Mouse (Mus musculus): Measurements from ENCODE around the gene Aoc2. TPM values are rescaled to one million over a fixed set of nuclear protein-coding genes. Genes with fewer than 3 reads are reported as not detected.

Gene Aoc2
- polyA plus RNA-seq (2012; ENCODE audit: insufficient read depth, insufficient read length, missing spikeins), result 0.55 TPM in 1 of 2 replicates, not detected in the other

DNA sequence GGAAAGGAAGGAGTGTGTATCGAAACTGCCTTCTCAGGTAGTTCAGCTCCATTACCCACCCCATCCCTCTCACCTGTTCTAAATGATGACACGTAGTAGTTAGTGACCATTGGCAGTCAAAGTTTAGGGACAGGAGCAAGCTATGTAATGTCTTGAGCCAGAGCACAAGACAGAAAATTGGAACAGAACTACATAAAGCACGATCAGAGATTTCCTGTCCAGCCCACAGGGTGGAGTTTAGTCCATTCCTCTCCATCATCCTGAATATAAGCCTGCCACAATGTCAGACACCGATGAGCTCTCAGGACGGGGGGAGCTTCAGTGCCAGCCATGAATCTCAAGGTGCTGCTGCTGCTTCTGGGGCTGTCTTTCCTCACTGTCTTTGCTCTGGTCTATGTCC is at the start of gene Aoc2:
Aoc2 (plus strand) TSS at position 301 of the 400 bp plus-strand sequence.
- Histone ChIP-seq H3K27ac (replicated peaks; ENCODE audit: low read depth, low read length) (no peak within 1 kb of the TSS), H3K4me1 (ENCODE audit: control insufficient read depth, insufficient read depth, insufficient read length, low read length) (peaks cover 3% of the 10 kb centered on the region), H3K4me3 (ENCODE audit: insufficient read depth, low read depth, low read length) (no peak within 1 kb of the TSS)

DNA sequence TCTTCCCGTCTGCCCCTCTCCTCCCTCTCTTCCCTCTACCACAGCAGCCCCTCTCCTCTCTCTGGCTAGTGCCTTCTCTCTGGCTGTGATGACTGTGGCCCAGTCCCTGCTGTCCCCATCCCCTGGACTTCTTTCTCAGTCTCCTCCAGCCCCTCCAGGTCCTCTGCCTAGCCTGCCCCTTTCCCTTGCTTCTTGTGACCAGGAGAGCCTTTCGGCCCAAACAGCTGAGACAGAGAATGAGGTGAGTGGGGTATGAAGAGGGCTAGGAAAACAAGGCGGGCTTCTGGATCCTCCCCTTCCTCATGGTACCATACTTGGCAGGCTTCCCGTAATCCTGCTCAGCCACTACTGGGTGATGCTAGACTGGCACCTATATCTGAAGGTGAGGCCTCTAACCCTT is 49.6 kb upstream of the Aoc2 start:
- Histone ChIP-seq H3K4me3 (ENCODE audit: insufficient read depth, low read depth, low read length) (no peak overlapping the region), H3K27ac (replicated peaks; ENCODE audit: low read depth, low read length) (no peak overlapping the region), H3K4me1 (ENCODE audit: control insufficient read depth, insufficient read depth, insufficient read length, low read length) (peaks cover 17% of the 10 kb centered on the region)

DNA sequence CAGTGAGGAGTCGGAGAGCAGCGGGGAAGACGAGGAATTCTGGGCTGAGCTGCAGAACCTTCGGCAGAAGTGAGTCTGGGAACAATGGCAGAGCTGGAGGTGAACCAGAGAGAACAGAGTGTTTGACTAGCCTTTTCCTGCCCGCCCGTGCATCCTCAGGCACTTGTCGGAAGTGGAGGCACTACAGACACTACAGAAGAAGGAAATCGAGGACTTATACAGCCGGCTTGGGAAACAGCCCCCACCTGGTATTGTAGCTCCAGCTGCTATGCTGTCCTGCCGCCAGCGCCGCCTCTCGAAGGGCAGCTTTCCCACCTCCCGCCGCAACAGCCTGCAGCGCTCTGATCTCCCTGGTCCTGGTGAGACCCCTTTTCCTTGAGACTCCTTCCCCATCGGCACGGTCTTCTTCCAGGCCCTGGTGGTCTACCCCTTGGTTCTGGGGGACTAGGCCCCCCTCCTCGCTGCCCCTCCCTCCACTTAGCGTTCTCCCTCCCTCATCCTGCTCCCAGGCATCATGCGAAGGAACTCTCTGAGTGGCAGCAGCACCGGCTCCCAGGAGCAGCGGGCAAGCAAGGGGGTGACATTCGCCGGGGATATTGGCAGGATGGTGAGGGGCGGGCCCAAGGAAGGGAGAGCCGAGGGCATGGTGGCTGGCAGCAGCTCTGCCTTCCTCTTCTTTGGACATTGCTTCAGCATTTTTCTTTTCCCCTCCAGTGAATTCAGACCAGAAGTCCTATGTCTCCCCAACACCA is 48.4 kb upstream of the Aoc2 start:
- no peak overlapping the region for H3K4me3 ChIP-seq (ENCODE audit: insufficient read depth, low read depth, low read length)
- H3K4me1 ChIP-seq (ENCODE audit: control insufficient read depth, insufficient read depth, insufficient read length, low read length), result peaks cover 17% of the 10 kb centered on the region
- no peak overlapping the region for H3K27ac ChIP-seq (replicated peaks; ENCODE audit: low read depth, low read length)

DNA sequence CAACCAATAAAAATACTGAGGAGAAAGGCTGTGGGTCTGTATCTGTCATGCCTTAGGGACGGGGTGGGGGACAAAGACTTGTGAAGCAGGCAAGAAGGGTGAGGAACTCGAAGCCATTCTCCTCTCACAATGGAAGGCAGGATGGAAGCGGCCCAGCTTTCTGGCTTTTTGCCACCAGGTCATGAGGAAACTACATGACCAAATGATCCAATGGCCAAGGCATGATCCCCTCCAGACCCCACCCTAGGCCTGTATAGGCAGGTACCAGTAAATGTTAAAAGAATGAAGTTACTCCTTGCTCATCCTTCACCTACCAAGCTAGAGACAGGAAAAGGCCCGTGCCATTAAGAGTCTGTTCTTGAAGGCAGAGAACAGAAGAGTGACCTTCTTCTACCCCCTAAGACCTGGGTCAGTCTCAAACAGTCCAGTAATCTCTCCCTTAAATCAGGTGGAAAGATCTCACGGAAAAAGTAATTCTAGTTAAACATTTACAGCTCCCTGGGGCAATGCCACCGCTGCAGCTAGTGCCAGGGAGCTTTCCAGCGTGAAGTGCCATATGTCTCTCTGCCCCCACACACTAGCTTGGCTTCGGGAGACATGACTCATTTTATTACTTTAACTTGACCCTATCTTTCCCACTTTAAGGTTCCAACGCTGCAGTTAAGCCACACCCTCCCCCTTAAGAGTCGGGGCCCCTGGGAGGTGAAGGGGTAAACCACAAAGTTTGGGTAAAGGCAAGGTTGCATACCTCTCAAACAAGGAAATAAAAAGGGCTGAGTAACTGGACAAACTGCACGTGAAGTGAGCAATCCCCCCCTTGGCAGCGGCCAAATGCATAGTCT is 47.3 kb upstream of the Aoc2 start:
- H3K27ac ChIP-seq (replicated peaks; ENCODE audit: low read depth, low read length), result no peak overlapping the region
- H3K4me3 ChIP-seq (ENCODE audit: insufficient read depth, low read depth, low read length), result peak overlapping the region; percentile 78
- peaks cover 17% of the 10 kb centered on the region for H3K4me1 ChIP-seq (ENCODE audit: control insufficient read depth, insufficient read depth, insufficient read length, low read length)

DNA sequence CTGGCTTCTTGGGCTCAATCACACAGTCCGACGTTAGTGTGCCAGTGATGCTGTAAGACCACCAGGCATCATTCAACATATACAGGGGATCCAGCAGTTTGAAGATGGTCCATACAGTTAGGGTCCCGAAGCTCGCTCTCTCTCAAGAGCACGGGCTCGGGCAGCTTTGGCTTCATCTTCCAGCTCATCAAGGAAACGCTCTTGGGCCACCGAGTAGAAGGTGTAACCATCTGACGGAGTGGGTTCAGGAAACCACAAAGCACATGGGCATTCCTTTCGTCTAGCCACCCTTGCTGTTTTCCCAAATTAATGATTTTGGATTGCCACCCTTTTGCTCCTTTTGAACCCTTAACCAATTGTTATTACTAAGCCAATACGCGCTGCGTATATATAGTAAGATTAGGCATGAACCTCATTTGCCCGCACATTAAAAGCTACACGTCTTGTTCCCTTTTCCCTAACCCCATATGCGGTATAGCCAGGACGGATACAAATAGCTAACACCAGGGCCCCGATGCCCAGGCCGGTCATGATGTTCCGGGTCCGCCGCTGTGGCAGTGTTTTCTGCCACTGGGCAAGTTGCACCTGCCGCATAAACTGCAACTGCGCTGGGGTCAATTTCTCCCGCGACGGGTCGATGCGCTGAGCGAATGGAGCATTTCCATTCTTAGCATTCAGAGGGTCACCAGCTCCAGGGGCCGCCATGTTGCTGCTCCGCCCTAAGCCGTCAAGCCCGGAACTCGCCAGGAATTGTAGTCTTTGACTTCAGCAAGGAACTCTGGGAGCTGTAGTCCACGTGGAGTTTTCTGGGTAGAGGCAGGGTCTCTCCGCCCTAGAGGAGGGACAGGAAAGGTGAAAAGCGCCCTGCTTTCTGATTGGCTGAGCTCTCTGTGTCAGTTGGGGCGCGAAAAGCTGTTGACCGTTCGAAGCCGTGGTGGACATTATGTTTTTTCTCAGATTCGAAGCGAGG is 46.4 kb upstream of the Aoc2 start, which contains the start of the genes Cntd1 and Coa3:
Cntd1 (plus strand) TSS at position 790 of the 970 bp plus-strand sequence.
Coa3 (minus strand) TSS at position 892 of the 970 bp plus-strand sequence.
- Histone ChIP-seq H3K4me3 (ENCODE audit: insufficient read depth, low read depth, low read length) (peak within 1 kb of the TSS; percentile 78), H3K27ac (replicated peaks; ENCODE audit: low read depth, low read length) (peak within 1 kb of the TSS; percentile 66), H3K4me1 (ENCODE audit: control insufficient read depth, insufficient read depth, insufficient read length, low read length) (peaks cover 17% of the 10 kb centered on the region)

DNA sequence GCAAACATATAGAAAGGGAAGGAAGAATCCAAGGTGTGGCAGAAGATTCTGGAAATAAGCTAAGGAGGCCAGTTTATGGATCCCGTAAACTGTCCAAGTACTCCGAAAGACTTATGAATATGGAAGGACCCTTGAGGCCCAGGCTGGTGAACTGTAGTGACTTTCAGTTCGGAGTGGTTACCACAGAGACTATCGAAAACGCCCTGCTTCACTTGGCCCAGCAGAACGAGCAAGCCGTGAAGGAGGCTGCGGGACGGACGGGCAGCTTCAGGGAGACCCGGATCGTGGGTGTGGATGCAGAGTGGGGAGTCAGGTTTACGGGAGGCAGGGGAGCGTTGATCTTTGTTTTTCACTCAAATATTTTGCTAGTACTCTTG is 45.7 kb upstream of the Aoc2 start:
- Histone ChIP-seq H3K4me1 (ENCODE audit: control insufficient read depth, insufficient read depth, insufficient read length, low read length) (peaks cover 17% of the 10 kb centered on the region), H3K27ac (replicated peaks; ENCODE audit: low read depth, low read length) (no peak overlapping the region), H3K4me3 (ENCODE audit: insufficient read depth, low read depth, low read length) (peak overlapping the region; percentile 49)

DNA sequence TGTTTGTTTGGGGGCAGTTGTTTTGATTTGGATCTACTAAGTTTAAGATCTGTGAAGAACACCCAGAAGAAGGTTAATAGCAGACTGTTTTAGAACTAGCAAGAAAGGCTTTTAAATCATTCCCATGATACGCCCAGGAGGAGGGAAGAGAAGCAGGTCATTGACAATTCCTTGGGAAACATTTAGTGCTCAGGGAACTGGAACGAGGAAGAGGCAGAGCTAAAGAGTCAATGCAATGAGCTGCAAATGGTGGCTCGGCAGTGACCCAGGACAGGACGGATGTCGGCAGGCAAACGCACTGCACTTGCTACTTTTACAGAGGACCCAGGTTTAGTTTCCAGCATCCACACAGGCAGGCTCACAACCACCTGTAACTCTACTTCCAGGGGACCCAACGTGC is 44.0 kb upstream of the Aoc2 start:
- Histone ChIP-seq H3K4me3 (ENCODE audit: insufficient read depth, low read depth, low read length) (no peak overlapping the region), H3K4me1 (ENCODE audit: control insufficient read depth, insufficient read depth, insufficient read length, low read length) (peaks cover 17% of the 10 kb centered on the region), H3K27ac (replicated peaks; ENCODE audit: low read depth, low read length) (no peak overlapping the region)

DNA sequence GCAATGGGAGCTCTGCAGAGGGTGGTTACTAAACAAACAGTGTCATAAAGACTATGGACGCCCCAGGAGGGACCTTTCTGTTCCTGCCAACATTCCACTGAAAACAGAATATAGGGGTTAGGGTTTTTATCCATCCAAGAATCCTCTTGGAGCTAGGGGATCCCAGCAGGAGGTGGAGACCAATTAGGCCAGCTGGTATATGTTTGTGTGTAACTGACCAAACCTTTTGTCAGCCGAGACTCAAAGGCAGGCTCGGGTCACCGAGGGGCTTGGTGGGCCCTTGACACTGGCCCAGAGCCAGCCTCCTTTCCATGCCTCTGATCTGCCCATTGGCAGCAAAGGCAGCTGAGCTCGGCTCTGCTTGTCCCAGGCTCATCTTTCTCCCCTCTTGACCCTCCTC is 42.0 kb upstream of the Aoc2 start:
- Histone ChIP-seq H3K27ac (replicated peaks; ENCODE audit: low read depth, low read length) (no peak overlapping the region), H3K4me3 (ENCODE audit: insufficient read depth, low read depth, low read length) (no peak overlapping the region), H3K4me1 (ENCODE audit: control insufficient read depth, insufficient read depth, insufficient read length, low read length) (peaks cover 7% of the 10 kb centered on the region)

DNA sequence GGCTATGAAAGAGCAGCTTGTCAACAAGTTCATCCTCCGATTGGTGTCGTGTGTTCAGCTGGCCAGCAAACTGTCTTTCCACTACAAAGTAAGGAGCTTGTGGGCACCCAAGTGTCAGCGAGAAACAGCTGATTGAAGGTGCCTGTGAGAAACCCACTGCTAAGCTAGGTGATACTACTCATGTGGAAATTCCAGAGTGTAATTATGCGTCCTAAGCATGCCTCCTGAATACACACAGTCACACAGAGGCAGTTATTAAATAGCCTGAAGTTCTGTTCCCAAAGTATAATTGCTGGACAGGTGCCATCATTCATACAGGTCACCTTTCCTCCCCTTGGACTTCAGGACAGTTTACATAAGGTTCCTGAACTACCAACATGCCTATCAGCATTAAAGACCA is 41.1 kb upstream of the Aoc2 start:
- Histone ChIP-seq H3K27ac (replicated peaks; ENCODE audit: low read depth, low read length) (no peak overlapping the region), H3K4me3 (ENCODE audit: insufficient read depth, low read depth, low read length) (no peak overlapping the region), H3K4me1 (ENCODE audit: control insufficient read depth, insufficient read depth, insufficient read length, low read length) (0 out of 2 replicates have a peak, but pooled peaks cover 3% of the 10 kb centered on the region)

DNA sequence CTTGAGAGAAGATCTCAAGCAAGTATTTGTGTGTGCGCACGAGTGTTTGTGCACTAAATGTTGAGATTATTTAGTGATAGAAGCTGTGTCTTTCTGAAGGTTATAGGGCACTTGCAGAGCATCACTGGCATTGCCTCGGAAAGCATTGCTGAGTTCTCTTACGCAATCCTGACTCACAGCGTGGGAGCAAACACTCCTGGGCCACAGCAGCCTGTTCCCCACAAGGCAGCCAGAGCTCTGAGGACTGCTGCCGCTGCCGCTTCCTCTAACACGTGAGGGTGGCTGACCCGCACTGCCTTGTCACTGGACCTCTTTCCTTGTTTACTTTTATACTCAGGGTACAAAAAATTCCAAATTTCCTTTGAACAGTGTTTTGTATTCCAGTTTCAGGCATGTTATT is 37.6 kb upstream of the Aoc2 start:
- Histone ChIP-seq H3K4me3 (ENCODE audit: insufficient read depth, low read depth, low read length) (no peak overlapping the region), H3K4me1 (ENCODE audit: control insufficient read depth, insufficient read depth, insufficient read length, low read length) (no peaks in the 10 kb centered on the region), H3K27ac (replicated peaks; ENCODE audit: low read depth, low read length) (no peak overlapping the region)

DNA sequence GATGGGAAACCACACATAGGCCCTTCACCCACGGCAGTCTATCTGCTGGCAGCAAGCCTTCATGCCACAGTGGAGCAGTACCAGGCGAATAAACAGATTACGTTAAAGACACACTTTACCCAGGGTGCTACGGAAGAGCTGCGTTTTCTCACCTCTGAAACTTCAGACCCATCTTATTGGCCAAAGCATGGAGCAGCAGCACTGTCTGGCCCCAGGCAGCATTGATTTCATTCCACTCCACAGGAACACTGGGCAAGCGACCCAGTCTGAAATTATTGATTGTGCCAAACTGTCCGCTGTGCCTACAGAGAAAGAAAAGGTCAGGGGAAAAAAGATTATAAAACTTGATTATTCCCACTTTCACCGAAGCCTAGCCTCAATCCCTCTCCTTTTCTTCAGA is 33.6 kb upstream of the Aoc2 start:
- H3K27ac ChIP-seq (replicated peaks; ENCODE audit: low read depth, low read length), result no peak overlapping the region
- H3K4me1 ChIP-seq (ENCODE audit: control insufficient read depth, insufficient read depth, insufficient read length, low read length), result no peaks in the 10 kb centered on the region
- H3K4me3 ChIP-seq (ENCODE audit: insufficient read depth, low read depth, low read length), result no peak overlapping the region

DNA sequence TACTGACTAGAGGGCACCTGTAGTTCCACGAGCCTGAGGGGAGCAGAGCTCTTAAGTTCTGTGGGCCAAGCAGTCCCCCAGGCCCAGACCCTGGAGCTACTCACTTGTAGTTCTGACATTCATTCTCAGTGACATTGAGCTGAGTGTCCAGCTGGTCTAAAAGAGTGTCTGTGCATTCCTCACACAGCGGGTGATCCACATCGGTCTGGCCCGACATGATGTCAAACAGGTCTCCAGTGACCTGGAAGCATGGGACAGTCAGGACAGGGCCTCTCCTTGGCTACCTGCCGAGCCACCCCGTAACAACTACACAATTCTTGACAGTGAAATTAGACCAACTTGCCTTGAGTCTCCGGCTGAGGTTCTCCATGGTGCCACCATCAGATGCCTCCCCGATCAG is 29.7 kb upstream of the Aoc2 start:
- no peaks in the 10 kb centered on the region for H3K4me1 ChIP-seq (ENCODE audit: control insufficient read depth, insufficient read depth, insufficient read length, low read length)
- no peak overlapping the region for H3K27ac ChIP-seq (replicated peaks; ENCODE audit: low read depth, low read length)
- no peak overlapping the region for H3K4me3 ChIP-seq (ENCODE audit: insufficient read depth, low read depth, low read length)

DNA sequence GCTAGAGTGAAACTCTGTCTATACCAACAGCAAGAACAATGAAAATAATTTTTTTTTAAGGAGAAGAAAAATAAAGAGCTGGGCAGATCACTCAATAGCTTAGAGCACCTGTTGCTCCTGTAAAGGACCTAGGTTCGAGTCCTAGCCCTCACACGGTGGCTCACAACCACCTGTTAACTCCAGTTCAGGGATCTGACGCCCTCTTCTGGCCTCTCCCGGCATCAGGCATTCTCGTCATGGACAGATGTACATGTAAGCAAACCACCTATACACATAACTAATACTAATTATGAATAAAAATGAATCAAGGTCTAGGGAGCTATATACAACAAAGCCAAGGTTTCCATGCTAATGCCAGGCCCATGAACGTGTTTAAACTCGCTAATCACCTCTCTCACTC is 24.0 kb upstream of the Aoc2 start:
- H3K27ac ChIP-seq (replicated peaks; ENCODE audit: low read depth, low read length), result no peak overlapping the region
- peaks cover 6% of the 10 kb centered on the region for H3K4me1 ChIP-seq (ENCODE audit: control insufficient read depth, insufficient read depth, insufficient read length, low read length)
- H3K4me3 ChIP-seq (ENCODE audit: insufficient read depth, low read depth, low read length), result peak overlapping the region; percentile 97

DNA sequence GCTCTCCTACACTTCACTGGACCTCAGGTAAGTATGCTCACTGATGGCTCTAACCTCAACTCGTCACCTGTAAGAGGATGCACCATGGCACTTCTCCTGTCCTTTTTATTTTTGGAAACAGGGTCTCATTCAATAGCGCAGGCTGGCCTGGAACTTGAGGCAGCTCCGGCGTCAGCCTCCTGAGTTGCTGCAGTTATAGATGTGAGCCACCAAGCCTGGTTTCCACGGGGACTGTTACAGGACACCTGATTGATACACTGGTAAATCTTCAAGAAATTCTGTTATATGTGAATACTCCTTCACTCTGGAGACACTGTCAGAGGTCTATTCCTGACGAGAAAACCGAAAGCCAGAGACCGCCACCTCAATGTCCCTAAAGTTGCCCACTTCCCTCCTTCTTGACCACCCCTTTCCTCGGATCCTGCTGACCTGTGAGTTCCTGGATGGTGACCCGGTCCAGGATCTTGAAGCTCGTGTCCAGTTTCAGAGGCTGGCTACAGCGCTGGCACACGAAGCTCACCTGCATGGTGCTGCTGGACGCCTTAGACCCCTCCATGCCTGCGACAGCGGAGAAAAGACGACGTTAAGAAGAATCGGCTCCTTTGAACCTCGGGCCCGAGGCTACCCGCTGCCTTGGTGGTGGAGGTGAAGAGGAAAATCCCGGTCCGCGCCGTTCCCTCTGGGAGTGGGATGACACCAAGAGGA is 23.4 kb upstream of the Aoc2 start:
- H3K4me3 ChIP-seq (ENCODE audit: insufficient read depth, low read depth, low read length), result peak overlapping the region; percentile 97
- H3K4me1 ChIP-seq (ENCODE audit: control insufficient read depth, insufficient read depth, insufficient read length, low read length), result peaks cover 6% of the 10 kb centered on the region
- peak overlapping the region; percentile 50; the same call in 1 of the 2 replicates for H3K27ac ChIP-seq (replicated peaks; ENCODE audit: low read depth, low read length)

Data from brown adipose tissue, adult 24 weeks (tissue).